Mouse (Mus musculus) forebrain, embryonic 10.5 days (tissue): Measurements from ENCODE around the gene Slc9a4. TPM values are rescaled to one million over a fixed set of nuclear protein-coding genes. Genes with fewer than 3 reads are reported as not detected.

Experiments
- DNase-seq: peaks from one replicate; pipeline ENCODE4 v3.0.0-alpha.2; 2017; ENCODE audit warnings: low spot score; ENCODE audit errors: extremely low spot score
- H3K27ac ChIP-seq: fragments of 300-500 bp; sonication (generic); 2 replicates; pipeline ENCODE4 v1.5.1; 2016; ENCODE audit warnings: mild to moderate bottlenecking
- H3K27me3 ChIP-seq: fragments of 300-500 bp; sonication (generic); 2 replicates; pipeline ENCODE4 v1.6.1; 2016; ENCODE audit warnings: mild to moderate bottlenecking; ENCODE audit not compliant: poor library complexity, severe bottlenecking
- H3K36me3 ChIP-seq: fragments of 300-500 bp; sonication (generic); replicated peaks from 2 replicates; pipeline ENCODE4 v1.6.1; 2016; ENCODE audit warnings: mild to moderate bottlenecking, moderate library complexity
- H3K4me1 ChIP-seq: fragments of 300-500 bp; sonication (generic); 2 replicates; pipeline ENCODE4 v1.6.1; 2016
- H3K4me3 ChIP-seq: fragments of 300-500 bp; sonication (generic); 2 replicates; pipeline ENCODE4 v1.5.1; 2016; ENCODE audit warnings: mild to moderate bottlenecking, moderate library complexity
- H3K9me3 ChIP-seq: fragments of 300-500 bp; sonication (generic); 2 replicates; pipeline ENCODE4 v1.6.1; 2016; ENCODE audit warnings: mild to moderate bottlenecking, moderate library complexity
- WGBS: fragments of 180-500 bp; shearing (Covaris S2); methylation state at CpG from one replicate; pipeline ENCODE4 v1.1.7; 2016; 5-methylcytosine and 5-hydroxymethylcytosine counted together
- polyA plus RNA-seq: library from polyadenylated mRNA; unstranded; fragments of >200 nt; fragmentation: Nextera tagmentation; extraction: Ambion mirVana; gene quantifications from 2 replicates; pipeline ENCODE4 v1.2.1, GENCODE M21; 2016

Slc9a4 gene
- polyA plus RNA-seq, 1 experiment from 2014 or later = not detected

GRCm38 (mm10) chr1:40601461-40601860 lies 21.6 kb downstream of the Slc9a4 start:
- DNase-seq = no peak
- WGBS = 84% methylated on average over 3 of the region's 3 CpGs
- Histone ChIP-seq H3K36me3 (no peaks in the 10 kb centered on the region), H3K27ac (no peak overlapping the region), H3K4me1 (no peaks in the 10 kb centered on the region), H3K9me3 (no peaks in the 10 kb centered on the region), H3K4me3 (no peak overlapping the region), H3K27me3 (no peaks in the 10 kb centered on the region)

GRCm38 (mm10) chr1:40613219-40613618 lies 33.3 kb downstream of the Slc9a4 start:
- Histone ChIP-seq H3K27me3 (no peaks in the 10 kb centered on the region), H3K4me3 (no peak overlapping the region), H3K4me1 (no peaks in the 10 kb centered on the region), H3K36me3 (no peaks in the 10 kb centered on the region), H3K9me3 (no peaks in the 10 kb centered on the region), H3K27ac (no peak overlapping the region)
- no peak for DNase-seq
- WGBS = 86% methylated on average over 2 of the region's 2 CpGs

GRCm38 (mm10) chr1:40619093-40619492 lies 39.2 kb downstream of the Slc9a4 start:
- Histone ChIP-seq H3K36me3 (no peaks in the 10 kb centered on the region), H3K4me1 (no peaks in the 10 kb centered on the region), H3K9me3 (no peaks in the 10 kb centered on the region), H3K27me3 (no peaks in the 10 kb centered on the region), H3K4me3 (no peak overlapping the region), H3K27ac (no peak overlapping the region)
- no peak for DNase-seq
- 88% methylated on average over 5 of the region's 5 CpGs for WGBS

DNA sequence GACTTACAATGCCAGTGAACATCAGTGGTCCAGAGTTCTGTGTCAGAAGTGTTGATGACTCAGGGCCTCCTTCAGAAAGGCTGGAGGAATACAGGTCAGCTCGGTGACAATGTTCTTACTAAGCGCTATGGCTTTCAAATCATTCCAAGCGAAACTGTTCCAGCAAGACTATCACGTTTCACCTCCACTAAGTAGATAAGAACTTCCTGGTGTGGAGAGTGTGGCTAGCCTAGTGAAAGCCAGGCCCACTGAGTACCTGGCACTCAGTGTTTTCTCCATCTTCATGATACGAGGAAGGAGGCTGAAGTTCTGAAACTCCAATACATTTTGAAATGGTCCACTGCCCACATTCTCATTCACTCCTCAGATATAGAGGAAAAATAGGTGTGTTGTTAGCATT lies 40.0 kb downstream of the Slc9a4 start:
- H3K4me3 ChIP-seq = no peak overlapping the region
- DNase-seq = no peak
- WGBS = 85% methylated on average over 5 of the region's 5 CpGs
- H3K36me3 ChIP-seq = no peaks in the 10 kb centered on the region
- no peaks in the 10 kb centered on the region for H3K27me3 ChIP-seq
- no peak overlapping the region for H3K27ac ChIP-seq
- no peaks in the 10 kb centered on the region for H3K9me3 ChIP-seq
- H3K4me1 ChIP-seq = no peaks in the 10 kb centered on the region

GRCm38 (mm10) chr1:40624954-40625353 lies 45.1 kb downstream of the Slc9a4 start:
- H3K36me3 ChIP-seq = no peaks in the 10 kb centered on the region
- WGBS = 56% methylated on average over 3 of the region's 3 CpGs
- no peak for DNase-seq
- H3K27me3 ChIP-seq = no peaks in the 10 kb centered on the region
- H3K4me1 ChIP-seq = no peaks in the 10 kb centered on the region
- no peak overlapping the region for H3K27ac ChIP-seq
- H3K9me3 ChIP-seq = no peaks in the 10 kb centered on the region
- no peak overlapping the region for H3K4me3 ChIP-seq

- Histone ChIP-seq H3K9me3 (no peaks in the 10 kb centered on the region), H3K36me3 (no peaks in the 10 kb centered on the region), H3K4me1 (no peaks in the 10 kb centered on the region), H3K4me3 (no peak overlapping the region), H3K27ac (no peak overlapping the region), H3K27me3 (no peaks in the 10 kb centered on the region)
- no peak for DNase-seq
These were observed 47.1 kb downstream of the Slc9a4 start for GRCm38 (mm10) chr1:40626954-40627353.

GRCm38 (mm10) chr1:40628443-40628842 lies 48.6 kb downstream of the Slc9a4 start:
- Histone ChIP-seq H3K36me3 (no peaks in the 10 kb centered on the region), H3K4me3 (no peak overlapping the region), H3K9me3 (no peaks in the 10 kb centered on the region), H3K4me1 (no peaks in the 10 kb centered on the region), H3K27me3 (no peaks in the 10 kb centered on the region), H3K27ac (no peak overlapping the region)
- DNase-seq = no peak
- 88% methylated on average over 3 of the region's 3 CpGs for WGBS

- Histone ChIP-seq H3K27me3 (no peaks in the 10 kb centered on the region), H3K4me3 (no peak overlapping the region), H3K4me1 (peaks cover 8% of the 10 kb centered on the region), H3K9me3 (no peaks in the 10 kb centered on the region), H3K36me3 (no peaks in the 10 kb centered on the region), H3K27ac (no peak overlapping the region)
- no peak for DNase-seq
- WGBS = 62% methylated on average over 2 of the region's 2 CpGs
These were observed 52.7 kb downstream of the Slc9a4 start for GRCm38 (mm10) chr1:40632407-40633062.

DNA sequence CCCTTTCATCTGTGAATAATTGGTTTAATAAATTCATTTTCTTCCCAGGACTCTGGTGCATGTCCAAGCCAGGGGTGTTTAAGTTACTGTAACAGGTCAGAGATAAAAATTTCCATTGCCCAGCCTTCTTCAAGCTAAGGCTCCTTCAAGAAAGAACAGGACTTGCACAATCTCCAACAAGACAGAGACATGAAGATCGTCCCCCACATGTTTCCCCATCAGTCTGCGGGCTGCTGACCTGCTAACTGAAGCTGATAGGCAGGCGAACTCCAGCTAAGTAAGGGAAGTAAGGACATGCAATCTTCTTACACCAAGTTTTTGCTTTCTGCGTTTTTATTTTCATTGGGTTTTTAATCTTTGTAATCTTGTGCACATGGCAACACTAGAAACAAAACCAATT lies 54.7 kb downstream of the Slc9a4 start:
- H3K4me1 ChIP-seq = peaks cover 8% of the 10 kb centered on the region
- WGBS = 84% methylated on average over 4 of the region's 4 CpGs
- no peaks in the 10 kb centered on the region for H3K9me3 ChIP-seq
- H3K27me3 ChIP-seq = no peaks in the 10 kb centered on the region
- H3K36me3 ChIP-seq = no peaks in the 10 kb centered on the region
- no peak overlapping the region for H3K27ac ChIP-seq
- DNase-seq = no peak
- H3K4me3 ChIP-seq = no peak overlapping the region

DNA sequence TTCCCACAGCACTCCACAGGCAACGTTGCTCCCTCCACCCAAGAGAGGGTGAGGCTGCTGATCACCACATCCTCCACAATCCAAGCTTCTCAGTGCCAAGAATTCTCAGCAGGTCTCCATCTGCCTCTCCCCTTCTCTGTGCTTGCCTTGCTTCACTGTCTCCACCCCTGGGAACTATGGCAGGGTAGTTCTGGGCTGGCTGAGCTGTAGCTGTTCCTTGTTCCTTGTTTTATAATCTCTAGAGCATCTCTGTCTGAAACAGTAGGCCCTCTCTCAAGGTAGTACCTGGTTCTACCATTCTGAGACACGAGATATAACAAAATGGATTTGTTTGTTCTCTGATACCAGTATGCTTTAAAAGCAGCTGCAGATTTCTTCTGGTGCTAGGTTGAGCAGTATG lies 68.4 kb downstream of the Slc9a4 start:
- WGBS = 82% methylated on average over 2 of the region's 2 CpGs
- Histone ChIP-seq H3K4me1 (no peaks in the 10 kb centered on the region), H3K27ac (no peak overlapping the region), H3K4me3 (no peak overlapping the region), H3K36me3 (no peaks in the 10 kb centered on the region), H3K27me3 (no peaks in the 10 kb centered on the region), H3K9me3 (no peaks in the 10 kb centered on the region)
- no peak for DNase-seq

DNA sequence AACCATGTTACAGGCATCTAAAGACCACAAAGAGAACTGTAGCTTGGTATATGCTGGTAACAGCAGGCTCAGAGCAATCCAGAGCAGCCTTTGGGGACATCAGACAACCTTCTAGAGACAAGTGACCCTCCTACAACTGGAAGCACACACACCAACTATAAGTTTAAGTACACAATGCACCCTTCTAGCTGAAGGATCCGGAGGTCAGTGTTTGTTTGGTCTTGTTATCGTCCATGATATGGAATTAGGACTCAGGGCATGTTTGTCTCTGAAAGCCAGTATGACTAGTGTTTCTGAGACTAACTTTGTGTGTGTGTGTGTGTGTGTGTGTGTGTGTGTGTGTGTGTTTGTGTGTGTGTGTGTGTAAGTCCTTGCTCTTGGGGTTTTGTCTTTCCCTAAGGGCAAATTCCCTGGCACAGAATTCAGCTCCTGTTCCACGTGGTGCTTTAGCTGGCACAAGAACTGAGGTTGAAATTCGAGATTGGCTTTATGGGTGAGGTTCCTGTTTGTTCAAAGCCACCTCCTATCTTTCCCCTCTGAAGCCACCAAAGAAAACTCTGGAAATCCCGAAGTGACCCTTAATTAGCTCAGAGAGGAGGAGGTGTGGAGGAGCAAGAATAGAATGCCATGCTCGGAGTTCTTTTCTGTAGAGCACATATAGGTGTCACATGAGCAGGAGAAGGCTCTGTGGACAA lies 71.1 kb downstream of the Slc9a4 start:
- Histone ChIP-seq H3K27me3 (no peaks in the 10 kb centered on the region), H3K36me3 (no peaks in the 10 kb centered on the region), H3K4me1 (no peaks in the 10 kb centered on the region), H3K27ac (no peak overlapping the region), H3K9me3 (no peaks in the 10 kb centered on the region), H3K4me3 (no peak overlapping the region)
- DNase-seq = no peak
- WGBS = 72% methylated on average over 6 of the region's 6 CpGs

- Histone ChIP-seq H3K27ac (no peak overlapping the region), H3K27me3 (no peaks in the 10 kb centered on the region), H3K4me1 (peaks cover 6% of the 10 kb centered on the region), H3K36me3 (no peaks in the 10 kb centered on the region), H3K9me3 (no peaks in the 10 kb centered on the region), H3K4me3 (no peak overlapping the region)
- WGBS = 81% methylated on average over 4 of the region's 4 CpGs
- DNase-seq = no peak
These were observed 77.2 kb downstream of the Slc9a4 start for GRCm38 (mm10) chr1:40657035-40657434.

DNA sequence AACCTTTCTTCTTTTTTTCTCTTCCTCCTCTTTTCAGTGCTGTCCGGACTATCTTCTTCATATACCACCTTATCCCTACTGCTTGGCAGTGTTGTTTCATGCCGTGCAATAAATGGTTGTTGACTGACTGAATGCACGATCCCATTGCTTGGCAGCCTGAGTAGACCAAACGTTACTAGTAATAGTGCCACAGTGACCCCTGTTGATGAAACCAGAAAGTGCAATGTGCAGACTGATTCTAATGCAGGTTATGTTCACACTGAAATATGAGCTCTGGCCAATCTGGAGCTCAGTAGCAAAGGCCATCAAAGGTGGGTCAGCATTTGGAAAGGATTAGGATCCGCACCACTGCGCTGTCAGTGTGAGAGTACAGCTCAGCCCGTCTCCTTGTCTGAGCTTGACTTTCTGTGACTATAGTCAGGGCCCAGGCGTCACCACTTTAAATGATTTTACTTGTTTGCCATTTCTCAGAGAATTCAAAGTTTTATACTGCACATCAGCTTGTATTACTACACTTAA lies 78.2 kb downstream of the Slc9a4 start:
- Histone ChIP-seq H3K27ac (no peak overlapping the region), H3K9me3 (no peaks in the 10 kb centered on the region), H3K4me3 (no peak overlapping the region), H3K27me3 (no peaks in the 10 kb centered on the region), H3K36me3 (no peaks in the 10 kb centered on the region), H3K4me1 (peaks cover 6% of the 10 kb centered on the region)
- WGBS = 46% methylated on average over 8 of the region's 8 CpGs
- DNase-seq = peak; percentile 37
